Mouse (Mus musculus) lung, embryonic 16.5 days (tissue): Measurements from ENCODE around the gene Ufc1. TPM values are rescaled to one million over a fixed set of nuclear protein-coding genes. Genes with fewer than 3 reads are reported as not detected.
A peak's percentile ranks its signal among the peaks of the same experiment; 100 is the strongest.

Experiments
- ATAC-seq: fragments of 200-750 bp; cut with Nextera tagmentation; 2 replicates; pipeline ENCODE4 v1.8.0; 2017; ENCODE audit warnings: low read depth, mild to moderate bottlenecking, moderate library complexity
- H3K27ac ChIP-seq: fragments of 300-500 bp; sonication (generic); 2 replicates; pipeline ENCODE4 v1.5.1; 2014; ENCODE audit warnings: mild to moderate bottlenecking, control low read depth, low read length
- H3K27me3 ChIP-seq: fragments of 300-500 bp; sonication (generic); 2 replicates; pipeline ENCODE4 v1.6.1; 2014; ENCODE audit warnings: low read depth, low read length, mixed read lengths; ENCODE audit not compliant: control insufficient read depth, insufficient read depth
- H3K36me3 ChIP-seq: fragments of 300-500 bp; sonication (generic); 2 replicates; pipeline ENCODE4 v1.6.1; 2014; ENCODE audit warnings: low read length; ENCODE audit not compliant: control insufficient read depth, insufficient read depth
- H3K4me1 ChIP-seq: fragments of 300-500 bp; sonication (generic); replicated peaks from 2 replicates; pipeline ENCODE4 v1.6.1; 2014; ENCODE audit warnings: low read length, mixed read lengths; ENCODE audit not compliant: control insufficient read depth, insufficient read depth
- H3K4me2 ChIP-seq: fragments of 300-500 bp; sonication (generic); 2 replicates; pipeline ENCODE4 v1.6.1; 2014; ENCODE audit warnings: low read depth, low read length, control low read depth
- H3K4me3 ChIP-seq: fragments of 300-500 bp; sonication (generic); 2 replicates; pipeline ENCODE4 v1.5.1; 2014; ENCODE audit warnings: mild to moderate bottlenecking, low read length, control low read depth
- H3K9ac ChIP-seq: fragments of 300-500 bp; sonication (generic); 2 replicates; pipeline ENCODE4 v1.6.1; 2014; ENCODE audit warnings: low read length, control low read depth
- H3K9me3 ChIP-seq: fragments of 300-500 bp; sonication (generic); 2 replicates; pipeline ENCODE4 v1.6.1; 2016; ENCODE audit warnings: low read length; ENCODE audit not compliant: control insufficient read depth
- WGBS: fragments of 180-500 bp; shearing (Covaris S2); extraction: QIAGEN DNeasy Blood & Tissue Kit; methylation state at CpG from one replicate; pipeline ENCODE4 v1.1.7; 2014; 5-methylcytosine and 5-hydroxymethylcytosine counted together
- polyA plus RNA-seq: library from polyadenylated mRNA; unstranded; fragments of >200 nt; fragmentation: Nextera tagmentation; extraction: Ambion mirVana; gene quantifications from 2 replicates; pipeline ENCODE4 v1.2.1, GENCODE M21; 2015

Gene Ufc1
- polyA plus RNA-seq, 1 experiment from 2014 or later = 109 TPM

DNA sequence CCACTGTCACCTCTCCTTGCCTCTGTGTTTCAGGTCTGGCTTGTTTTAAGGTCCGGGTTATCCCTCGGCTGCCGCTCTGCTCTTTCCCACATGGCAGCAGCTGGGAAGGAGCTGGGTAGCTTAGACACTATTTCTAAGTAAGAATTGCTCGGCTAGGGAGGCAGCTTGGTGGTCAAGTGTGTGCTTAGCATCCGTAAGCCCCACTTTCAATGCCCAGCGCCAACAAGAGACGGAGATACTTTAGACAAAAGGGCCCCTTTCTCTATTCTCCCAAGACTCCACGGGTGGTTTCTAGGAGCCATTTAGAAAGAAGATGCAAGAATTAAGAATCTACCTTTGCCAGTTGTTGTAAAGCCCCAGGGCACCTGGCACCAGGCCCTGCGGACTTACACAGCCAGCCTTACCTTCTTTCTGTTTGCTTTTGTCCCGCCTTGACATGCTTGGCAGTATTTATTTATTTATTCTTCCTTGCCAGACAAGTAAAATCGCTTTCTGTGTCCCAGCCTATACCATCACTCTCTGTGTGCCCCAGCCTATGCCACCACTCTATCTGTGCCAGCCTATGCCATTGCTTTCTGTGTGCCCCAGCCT, 19.6 kb downstream of the Ufc1 start:
- 74% methylated on average over 11 of the region's 11 CpGs for WGBS
- H3K36me3 ChIP-seq = peaks cover 47% of the 10 kb centered on the region
- ATAC-seq = no peak

DNA sequence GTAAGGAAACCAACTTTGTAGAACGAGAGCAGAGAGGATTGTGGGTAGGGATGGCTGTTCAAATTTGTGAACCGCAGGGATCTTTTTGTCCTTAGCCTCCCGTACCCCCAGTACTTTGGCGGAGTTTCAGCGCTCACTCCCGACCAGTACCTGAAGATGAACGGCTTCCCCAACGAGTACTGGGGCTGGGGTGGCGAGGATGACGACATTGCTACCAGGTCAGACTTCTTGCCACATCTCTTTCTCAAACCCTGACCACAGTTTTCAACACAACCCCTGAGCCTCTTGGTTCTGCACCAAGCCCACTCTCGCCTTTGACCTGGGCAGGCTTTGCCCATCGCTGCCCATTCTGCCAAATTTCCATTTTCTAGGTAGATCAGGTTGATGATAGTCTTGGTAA, 20.7 kb downstream of the Ufc1 start:
- no peak overlapping the region for H3K27ac ChIP-seq
- peaks cover 47% of the 10 kb centered on the region for H3K36me3 ChIP-seq
- 87% methylated on average over 12 of the region's 12 CpGs for WGBS
- no peak overlapping the region for H3K9ac ChIP-seq
- H3K4me1 ChIP-seq = peaks cover 15% of the 10 kb centered on the region
- ATAC-seq = no peak
- no peak overlapping the region for H3K4me2 ChIP-seq
- H3K4me3 ChIP-seq = no peak overlapping the region
- H3K27me3 ChIP-seq = no peaks in the 10 kb centered on the region
- H3K9me3 ChIP-seq = no peaks in the 10 kb centered on the region

More for the DNA sequence above, 19.6 kb downstream of the Ufc1 start:
- H3K4me2 ChIP-seq = no peak overlapping the region
- H3K4me3 ChIP-seq = no peak overlapping the region
- H3K27me3 ChIP-seq = no peaks in the 10 kb centered on the region
- H3K4me1 ChIP-seq = peaks cover 20% of the 10 kb centered on the region
- no peak overlapping the region for H3K9ac ChIP-seq
- H3K27ac ChIP-seq = no peak overlapping the region
- H3K9me3 ChIP-seq = no peaks in the 10 kb centered on the region

DNA sequence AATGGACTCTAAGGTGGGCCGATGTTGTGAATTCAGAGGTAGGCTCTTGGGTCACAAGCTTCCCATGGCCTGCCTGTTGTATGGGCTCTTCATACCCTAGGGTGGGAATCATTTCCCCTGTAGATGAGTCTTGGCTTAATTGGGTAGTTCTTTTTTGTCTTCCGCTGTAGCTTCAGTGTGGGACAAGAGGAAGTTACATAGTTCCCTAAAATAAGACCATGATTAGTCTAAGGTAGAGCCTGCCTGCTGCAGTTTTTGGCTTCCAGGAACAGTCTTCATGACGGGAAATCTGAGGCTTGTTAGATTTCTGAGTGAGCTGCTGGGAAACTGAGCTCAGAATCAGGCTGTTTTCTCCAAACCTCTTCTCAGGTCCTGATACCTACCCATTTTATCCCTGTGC, 22.7 kb downstream of the Ufc1 start:
- Histone ChIP-seq H3K4me3 (no peak overlapping the region; the same call in 1 of the 2 replicates), H3K36me3 (peaks cover 40% of the 10 kb centered on the region)

DNA sequence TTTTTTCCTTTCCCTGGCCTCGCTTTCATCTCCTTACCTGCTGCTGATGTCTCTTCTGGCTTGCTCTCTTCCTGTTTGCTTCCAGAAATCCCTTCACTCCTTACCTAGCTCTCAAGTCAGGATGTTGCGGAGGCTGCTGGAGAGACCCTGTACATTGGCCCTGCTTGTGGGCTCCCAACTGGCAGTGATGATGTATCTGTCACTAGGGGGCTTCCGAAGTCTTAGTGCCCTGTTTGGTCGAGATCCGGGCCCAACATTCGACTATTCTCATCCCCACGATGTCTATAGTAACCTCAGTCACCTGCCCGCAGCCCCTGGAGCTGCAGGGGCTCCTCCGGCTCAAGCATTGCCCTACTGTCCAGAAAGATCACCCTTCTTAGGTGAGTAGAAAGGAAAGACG, 23.2 kb downstream of the Ufc1 start:
- Histone ChIP-seq H3K9ac (peak overlapping the region; percentile 81; the same call in 1 of the 2 replicates), H3K27me3 (no peaks in the 10 kb centered on the region), H3K36me3 (peaks cover 36% of the 10 kb centered on the region), H3K4me3 (peak overlapping the region; percentile 77), H3K27ac (peak overlapping the region; percentile 80), H3K9me3 (no peaks in the 10 kb centered on the region), H3K4me2 (peak overlapping the region; percentile 73), H3K4me1 (peaks cover 15% of the 10 kb centered on the region)
- ATAC-seq = no peak
- WGBS = 52% methylated on average over 10 of the region's 10 CpGs

More for the DNA sequence above, 22.7 kb downstream of the Ufc1 start:
- no peaks in the 10 kb centered on the region for H3K27me3 ChIP-seq
- H3K27ac ChIP-seq = peak overlapping the region; percentile 80; the same call in 1 of the 2 replicates
- 82% methylated on average over 3 of the region's 3 CpGs for WGBS
- peaks cover 15% of the 10 kb centered on the region for H3K4me1 ChIP-seq
- no peak overlapping the region; the same call in 1 of the 2 replicates for H3K9ac ChIP-seq
- no peak for ATAC-seq
- H3K9me3 ChIP-seq = no peaks in the 10 kb centered on the region
- H3K4me2 ChIP-seq = peak overlapping the region; percentile 73

DNA sequence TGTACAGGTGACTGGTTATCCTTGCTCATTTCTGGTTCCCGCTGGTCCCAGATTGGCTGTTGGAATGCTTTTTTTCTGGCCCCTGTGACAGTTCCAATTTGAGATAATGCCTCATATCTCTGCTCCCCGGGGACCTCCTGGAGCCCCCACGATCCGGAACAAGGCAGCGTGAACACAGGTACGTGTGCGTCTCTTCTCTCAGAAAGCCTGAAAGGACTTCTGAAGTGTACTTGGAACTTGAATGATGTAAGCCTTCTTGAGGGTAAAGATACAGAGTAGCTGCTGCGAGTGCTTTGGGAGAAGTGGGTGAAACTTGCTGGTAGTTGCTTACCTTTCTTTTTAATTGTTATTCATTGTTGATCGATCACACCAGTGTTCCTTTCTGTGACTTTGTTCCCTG, 23.6 kb downstream of the Ufc1 start:
- H3K4me3 ChIP-seq = peak overlapping the region; percentile 77
- H3K27me3 ChIP-seq = no peaks in the 10 kb centered on the region
- H3K4me1 ChIP-seq = peaks cover 15% of the 10 kb centered on the region
- H3K9me3 ChIP-seq = no peaks in the 10 kb centered on the region
- H3K4me2 ChIP-seq = peak overlapping the region; percentile 73
- WGBS = 25% methylated on average over 9 of the region's 9 CpGs
- peaks cover 31% of the 10 kb centered on the region for H3K36me3 ChIP-seq
- peak overlapping the region; percentile 80 for H3K27ac ChIP-seq
- H3K9ac ChIP-seq = peak overlapping the region; percentile 81
- ATAC-seq = no peak

DNA sequence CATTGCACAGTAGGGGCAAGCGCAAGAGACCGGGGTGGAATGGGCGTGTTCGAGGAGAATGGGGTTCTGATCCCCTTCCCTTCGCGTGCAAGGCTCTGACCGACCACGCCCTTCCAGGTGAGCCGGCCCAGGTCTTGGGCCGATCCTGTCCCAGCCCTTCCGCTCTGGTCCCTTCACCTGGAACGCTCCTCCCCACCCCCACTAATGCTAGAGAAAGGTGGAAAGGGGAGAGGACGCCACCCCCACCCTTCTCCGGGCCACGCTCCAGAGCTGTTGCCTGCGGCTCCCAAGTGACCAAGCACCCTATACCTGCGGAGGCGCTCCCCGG, 24.3 kb downstream of the Ufc1 start:
- Histone ChIP-seq H3K9ac (peak overlapping the region; percentile 81), H3K4me1 (peaks cover 15% of the 10 kb centered on the region), H3K9me3 (no peaks in the 10 kb centered on the region), H3K27ac (peak overlapping the region; percentile 80), H3K4me3 (peak overlapping the region; percentile 77), H3K27me3 (no peaks in the 10 kb centered on the region), H3K36me3 (peaks cover 26% of the 10 kb centered on the region), H3K4me2 (peak overlapping the region; percentile 73)
- under 1% methylated on average over 19 of the region's 19 CpGs for WGBS
- peak; percentile 82 for ATAC-seq

DNA sequence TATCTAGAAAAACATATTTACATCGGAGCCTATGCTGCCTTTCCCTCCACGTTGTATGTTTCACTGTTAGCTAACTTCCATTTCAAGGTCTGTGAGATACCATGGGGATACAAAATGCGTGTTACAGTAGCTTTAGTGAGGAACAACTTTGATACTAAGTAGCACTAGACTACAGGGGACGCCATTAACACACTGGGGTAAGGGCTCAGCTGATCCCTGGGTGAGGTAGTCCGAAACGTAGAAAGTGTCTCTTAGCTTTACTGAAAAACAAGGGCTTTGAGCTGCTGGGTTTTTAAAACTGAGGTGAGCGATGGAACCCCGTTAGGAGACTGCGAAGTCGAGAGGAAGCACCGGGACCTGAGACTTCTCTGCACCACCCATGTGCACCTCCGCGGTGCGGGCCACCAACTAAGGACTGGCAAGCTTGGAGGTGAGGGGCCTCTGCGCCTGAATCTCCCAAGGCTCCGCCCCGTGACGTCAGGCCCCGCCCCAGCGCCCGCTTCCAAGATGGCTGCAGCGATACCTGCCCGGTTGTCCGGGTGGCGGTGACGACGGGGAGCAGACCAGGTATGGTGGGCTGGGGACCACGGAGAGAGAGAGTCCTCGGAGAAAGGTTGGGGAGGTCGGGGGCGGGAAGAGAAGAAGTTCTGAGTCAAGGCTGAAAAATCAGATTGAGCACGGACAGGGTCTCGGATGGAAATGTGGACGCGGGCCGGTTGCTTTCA, 24.8 kb downstream of the Ufc1 start, which contains the start of gene B4galt3:
B4galt3 (plus strand) TSS at position 481 of the 725 bp plus-strand sequence.
- peaks cover 15% of the 10 kb centered on the region for H3K4me1 ChIP-seq
- ATAC-seq = peak; percentile 96
- no peaks in the 10 kb centered on the region for H3K9me3 ChIP-seq
- H3K9ac ChIP-seq = peak within 1 kb of the TSS; percentile 81
- WGBS = 4% methylated on average over 36 of the region's 36 CpGs
- H3K4me2 ChIP-seq = peak within 1 kb of the TSS; percentile 73
- no peaks in the 10 kb centered on the region for H3K27me3 ChIP-seq
- H3K36me3 ChIP-seq = peaks cover 21% of the 10 kb centered on the region
- peak within 1 kb of the TSS; percentile 80 for H3K27ac ChIP-seq
- peak within 1 kb of the TSS; percentile 77 for H3K4me3 ChIP-seq

DNA sequence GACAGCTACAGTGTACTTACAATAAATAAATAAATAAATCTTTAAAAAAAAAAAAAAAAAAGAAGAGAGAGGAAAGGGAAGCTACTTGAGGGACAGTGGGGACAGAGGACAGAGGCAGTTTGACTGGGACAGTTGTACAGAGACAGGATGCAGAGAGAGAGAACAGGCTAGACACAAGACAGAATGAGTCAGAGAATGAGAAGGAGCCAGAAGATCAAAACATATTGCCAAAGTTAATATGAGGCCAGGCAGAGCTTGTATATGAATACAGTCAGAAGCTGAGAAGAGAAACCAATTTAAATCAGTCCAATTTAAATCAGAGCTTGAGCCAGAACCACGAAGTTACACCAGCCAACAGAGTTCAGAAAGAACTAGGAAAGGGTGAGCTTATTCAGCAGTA, 26.5 kb downstream of the Ufc1 start:
- 70% methylated on average over 1 of the region's 1 CpGs for WGBS
- H3K9me3 ChIP-seq = no peaks in the 10 kb centered on the region
- ATAC-seq = no peak

DNA sequence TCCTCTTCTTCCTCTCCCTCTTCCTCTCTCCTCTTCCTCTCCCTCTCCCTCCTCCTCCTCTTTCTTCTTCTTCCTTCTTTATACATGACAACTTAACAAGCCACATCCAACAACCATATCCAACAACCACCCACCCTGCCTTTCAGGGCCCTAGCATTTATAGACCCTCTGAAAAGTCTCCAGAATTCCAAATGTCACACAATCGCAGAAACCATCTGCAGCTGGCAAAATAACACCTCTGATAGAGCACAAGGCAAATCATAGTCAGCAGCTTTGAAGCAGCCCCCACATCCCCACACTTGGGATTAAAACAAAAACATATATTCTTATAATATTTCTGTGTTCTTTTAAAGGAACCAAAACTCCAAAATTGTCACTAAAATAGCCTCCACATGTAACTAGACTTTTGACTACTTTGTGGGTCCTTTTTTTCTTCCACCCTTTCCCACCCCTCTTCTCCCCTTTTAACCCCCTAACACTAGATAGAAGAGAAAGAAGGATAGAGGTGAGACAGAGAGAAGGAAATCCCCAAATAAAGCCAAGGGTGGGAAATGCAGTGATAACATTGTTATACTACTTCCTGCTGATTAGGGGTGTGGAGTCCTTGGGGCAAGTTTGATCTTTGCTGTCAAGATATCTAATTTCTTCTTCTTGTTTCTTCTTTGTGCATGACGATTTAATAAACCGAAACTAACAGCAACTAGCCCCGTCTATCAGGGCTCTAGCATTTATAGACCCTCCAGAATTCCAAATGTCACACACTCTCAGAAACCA, 28.7 kb downstream of the Ufc1 start:
- no peak overlapping the region for H3K4me3 ChIP-seq
- 42% methylated on average over 4 of the region's 4 CpGs for whole genome bisulfite sequencing
- H3K27ac ChIP-seq = no peak overlapping the region
- H3K9me3 ChIP-seq = no peaks in the 10 kb centered on the region
- H3K9ac ChIP-seq = no peak overlapping the region
- no peak overlapping the region for H3K4me2 ChIP-seq
- ATAC-seq = no peak
- no peaks in the 10 kb centered on the region for H3K27me3 ChIP-seq
- no peaks in the 10 kb centered on the region for H3K36me3 ChIP-seq
- peaks cover 22% of the 10 kb centered on the region for H3K4me1 ChIP-seq

More for the DNA sequence above, 26.5 kb downstream of the Ufc1 start:
- Histone ChIP-seq H3K4me3 (no peak overlapping the region), H3K27me3 (no peaks in the 10 kb centered on the region), H3K36me3 (peaks cover 6% of the 10 kb centered on the region; the same call in 1 of the 2 replicates), H3K27ac (no peak overlapping the region), H3K9ac (no peak overlapping the region), H3K4me1 (peaks cover 19% of the 10 kb centered on the region), H3K4me2 (no peak overlapping the region)
